Mouse (Mus musculus): Measurements from ENCODE around the gene Ovol2. TPM values are rescaled to one million over a fixed set of nuclear protein-coding genes. Genes with fewer than 3 reads are reported as not detected.

Ovol2 gene
- polyA plus RNA-seq, 1 experiment from 2014 or later: 7.5 TPM

DNA sequence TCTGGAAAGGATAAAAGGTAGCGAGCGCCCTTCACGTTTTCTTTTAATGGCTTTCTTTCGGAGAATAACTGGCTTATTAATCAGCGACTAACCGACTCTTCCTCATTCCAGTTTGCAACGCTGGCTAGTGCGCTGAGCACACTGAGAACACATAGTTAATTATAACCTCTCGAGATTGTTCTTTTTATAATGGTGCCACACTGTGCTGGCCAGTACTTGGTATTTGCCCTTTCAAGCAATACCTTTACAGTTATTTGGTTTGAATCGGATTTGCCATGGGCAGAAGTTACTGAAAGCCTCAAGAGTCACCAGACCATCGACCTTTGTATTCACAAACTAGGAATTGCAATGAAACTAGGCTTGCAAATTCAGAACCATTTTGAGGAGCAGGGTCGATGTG, 37.6 kb upstream of the Ovol2 start:
- no peak for TF ChIP-seq CTCF (IDR thresholded peaks at IDR 0.05; ENCODE audit: low read depth)
- H3K9me3 ChIP-seq (ENCODE audit: control insufficient read depth): no peaks in the 10 kb centered on the region
- H3K36me3 ChIP-seq (ENCODE audit: control insufficient read depth, insufficient read depth): peaks cover 16% of the 10 kb centered on the region; the same call in 1 of the 2 replicates
- no peaks in the 10 kb centered on the region for H3K4me1 ChIP-seq (replicated peaks; ENCODE audit: control insufficient read depth, insufficient read depth, low read length)
- ATAC-seq: peak; percentile 48
- peak overlapping the region; percentile 83 for H3K4me3 ChIP-seq (ENCODE audit: low read depth, low read length)
- peak overlapping the region; percentile 96 for H3K27ac ChIP-seq (ENCODE audit: low read depth, low read length)
- WGBS: under 1% methylated on average over 12 of the region's 12 CpGs
- H3K27me3 ChIP-seq (replicated peaks; ENCODE audit: control insufficient read depth, insufficient read depth, low read length): no peaks in the 10 kb centered on the region
- peak overlapping the region; percentile 88 for H3K9ac ChIP-seq (ENCODE audit: low read depth, low read length)
- peak overlapping the region; percentile 72 for H3K4me2 ChIP-seq (replicated peaks; ENCODE audit: low read depth)

DNA sequence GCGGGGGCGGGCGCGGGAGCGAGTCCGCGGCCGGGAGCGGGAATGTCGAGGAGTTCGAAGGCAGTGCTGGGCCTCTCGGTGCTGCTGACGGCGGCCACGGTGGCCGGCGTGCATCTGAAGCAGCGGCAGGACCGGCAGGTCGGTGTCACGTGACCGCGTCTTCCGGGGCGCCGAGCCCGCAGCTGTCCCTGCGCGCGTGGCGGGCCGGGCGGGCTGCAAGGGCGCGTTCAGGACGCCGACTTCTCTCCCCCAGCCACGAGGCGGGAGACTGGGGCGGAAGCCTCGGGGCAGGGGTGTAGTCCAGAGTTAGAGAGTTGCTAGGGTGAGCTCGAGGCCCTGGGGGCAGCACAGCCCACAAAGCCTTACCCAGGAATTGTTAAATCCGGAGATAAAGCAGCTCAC, 37.1 kb upstream of the Ovol2 start:
- H3K4me2 ChIP-seq (replicated peaks; ENCODE audit: low read depth): peak overlapping the region; percentile 72
- H3K27me3 ChIP-seq (replicated peaks; ENCODE audit: control insufficient read depth, insufficient read depth, low read length): no peaks in the 10 kb centered on the region
- H3K4me3 ChIP-seq (ENCODE audit: low read depth, low read length): peak overlapping the region; percentile 83
- ATAC-seq: peak; percentile 84
- H3K9ac ChIP-seq (ENCODE audit: low read depth, low read length): peak overlapping the region; percentile 88
- peak overlapping the region; percentile 96 for H3K27ac ChIP-seq (ENCODE audit: low read depth, low read length)
- no peaks in the 10 kb centered on the region for H3K9me3 ChIP-seq (ENCODE audit: control insufficient read depth)
- no peaks in the 10 kb centered on the region for H3K4me1 ChIP-seq (replicated peaks; ENCODE audit: control insufficient read depth, insufficient read depth, low read length)
- TF ChIP-seq CTCF (IDR thresholded peaks at IDR 0.05; ENCODE audit: low read depth): no peak
- H3K36me3 ChIP-seq (ENCODE audit: control insufficient read depth, insufficient read depth): peaks cover 11% of the 10 kb centered on the region; the same call in 1 of the 2 replicates
- WGBS: under 1% methylated on average over 41 of the region's 43 CpGs

DNA sequence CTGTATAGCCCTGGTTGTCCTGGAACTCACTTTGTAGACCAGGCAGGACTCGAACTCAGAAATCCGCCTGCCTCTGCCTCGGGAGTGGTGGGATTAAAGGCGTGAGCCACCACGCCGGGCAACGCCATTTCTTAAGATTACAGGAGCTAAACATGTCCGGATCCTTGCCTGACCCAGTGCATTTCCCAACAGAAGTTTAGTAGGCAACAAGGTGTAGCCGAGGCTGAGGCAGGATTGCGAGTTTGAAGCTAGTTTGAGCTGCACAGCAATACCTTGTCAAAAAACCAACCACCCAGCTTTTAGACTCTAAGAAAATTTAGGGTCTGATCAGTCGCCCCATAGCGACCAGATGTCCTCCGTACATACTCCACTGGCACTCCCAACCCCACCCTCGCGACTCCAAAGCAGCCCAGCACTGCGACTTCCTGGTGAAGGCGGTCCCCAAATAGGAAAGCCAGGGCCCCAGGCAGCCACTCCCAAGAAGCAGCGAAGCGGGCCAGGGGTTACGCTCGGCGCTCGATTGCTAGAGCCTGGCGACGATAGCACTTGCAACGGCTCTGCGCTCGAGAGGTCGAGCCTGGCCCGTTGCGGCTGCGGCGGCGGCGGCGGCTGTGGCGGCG, 36.6 kb upstream of the Ovol2 start, which contains the start of the genes Kat14 and Pet117:
Gene Kat14, plus strand, starts transcription at position 584 of the 620 bp plus-strand sequence.
Gene Pet117, plus strand, starts transcription at position 597 of the 620 bp plus-strand sequence.
- peak within 1 kb of the TSS; percentile 88 for H3K9ac ChIP-seq (ENCODE audit: low read depth, low read length)
- no peaks in the 10 kb centered on the region for H3K9me3 ChIP-seq (ENCODE audit: control insufficient read depth)
- no peaks in the 10 kb centered on the region for H3K27me3 ChIP-seq (replicated peaks; ENCODE audit: control insufficient read depth, insufficient read depth, low read length)
- 4% methylated on average over 35 of the region's 38 CpGs for WGBS
- TF ChIP-seq CTCF (IDR thresholded peaks at IDR 0.05; ENCODE audit: low read depth): no peak
- H3K4me3 ChIP-seq (ENCODE audit: low read depth, low read length): peak within 1 kb of the TSS; percentile 83
- H3K4me2 ChIP-seq (replicated peaks; ENCODE audit: low read depth): peak within 1 kb of the TSS; percentile 72
- peaks cover 6% of the 10 kb centered on the region; the same call in 1 of the 2 replicates for H3K36me3 ChIP-seq (ENCODE audit: control insufficient read depth, insufficient read depth)
- peak within 1 kb of the TSS; percentile 96 for H3K27ac ChIP-seq (ENCODE audit: low read depth, low read length)
- no peaks in the 10 kb centered on the region for H3K4me1 ChIP-seq (replicated peaks; ENCODE audit: control insufficient read depth, insufficient read depth, low read length)
- peak; percentile 95 for ATAC-seq

DNA sequence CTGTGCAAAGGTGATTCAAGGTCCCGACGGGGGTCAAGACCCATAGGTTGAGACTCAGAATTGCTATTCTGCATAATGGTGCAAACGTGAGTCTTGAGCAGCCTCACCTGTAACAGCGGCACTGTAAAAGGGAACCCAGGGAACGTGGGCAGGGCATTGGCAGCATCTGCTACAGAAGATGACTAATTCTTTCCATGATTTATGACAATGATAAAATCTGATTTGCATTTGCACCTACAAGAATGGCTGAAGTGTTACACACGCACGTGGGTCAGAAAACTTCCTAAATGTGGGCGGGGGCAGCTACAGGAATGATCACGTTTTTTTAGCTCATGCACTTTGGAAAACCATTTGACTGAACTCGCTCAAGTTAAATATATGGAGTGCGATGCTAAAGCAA, 20.9 kb upstream of the Ovol2 start:
- no peak overlapping the region for H3K4me3 ChIP-seq (ENCODE audit: low read depth, low read length)
- H3K4me2 ChIP-seq (replicated peaks; ENCODE audit: low read depth): no peak overlapping the region
- no peak overlapping the region for H3K9ac ChIP-seq (ENCODE audit: low read depth, low read length)
- H3K27me3 ChIP-seq (replicated peaks; ENCODE audit: control insufficient read depth, insufficient read depth, low read length): no peaks in the 10 kb centered on the region
- 76% methylated on average over 11 of the region's 11 CpGs for WGBS
- no peaks in the 10 kb centered on the region for H3K4me1 ChIP-seq (replicated peaks; ENCODE audit: control insufficient read depth, insufficient read depth, low read length)
- no peak for TF ChIP-seq CTCF (IDR thresholded peaks at IDR 0.05; ENCODE audit: low read depth)
- no peak for ATAC-seq
- no peak overlapping the region for H3K27ac ChIP-seq (ENCODE audit: low read depth, low read length)
- no peaks in the 10 kb centered on the region for H3K36me3 ChIP-seq (ENCODE audit: control insufficient read depth, insufficient read depth)
- no peaks in the 10 kb centered on the region for H3K9me3 ChIP-seq (ENCODE audit: control insufficient read depth)

DNA sequence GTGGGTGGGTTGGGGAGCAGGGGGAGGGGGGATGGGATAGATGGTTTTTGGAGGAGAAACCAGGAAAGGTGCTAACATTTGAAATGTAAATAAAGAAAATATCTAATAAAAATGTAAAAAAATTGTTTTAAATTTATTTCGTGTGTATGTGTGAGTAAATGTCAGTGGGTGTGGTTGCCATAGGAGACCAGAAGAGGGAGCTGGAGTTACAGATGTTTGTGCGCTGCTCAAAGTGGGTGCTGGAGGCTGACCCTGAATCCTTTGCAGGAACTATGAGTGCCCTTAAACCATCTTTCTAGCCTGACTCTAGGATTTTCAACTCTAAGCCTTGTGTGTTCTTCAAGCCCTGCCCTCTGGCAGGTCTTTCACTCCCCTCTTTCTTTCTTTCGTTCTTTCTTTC, 16.6 kb upstream of the Ovol2 start:
- no peaks in the 10 kb centered on the region for H3K4me1 ChIP-seq (replicated peaks; ENCODE audit: control insufficient read depth, insufficient read depth, low read length)
- peak; percentile 46 for TF ChIP-seq CTCF (IDR thresholded peaks at IDR 0.05; ENCODE audit: low read depth)
- no peaks in the 10 kb centered on the region for H3K9me3 ChIP-seq (ENCODE audit: control insufficient read depth)
- H3K4me3 ChIP-seq (ENCODE audit: low read depth, low read length): no peak overlapping the region
- H3K27ac ChIP-seq (ENCODE audit: low read depth, low read length): no peak overlapping the region
- no peaks in the 10 kb centered on the region for H3K36me3 ChIP-seq (ENCODE audit: control insufficient read depth, insufficient read depth)
- H3K27me3 ChIP-seq (replicated peaks; ENCODE audit: control insufficient read depth, insufficient read depth, low read length): no peaks in the 10 kb centered on the region
- WGBS: 76% methylated on average over 3 of the region's 3 CpGs
- no peak overlapping the region for H3K4me2 ChIP-seq (replicated peaks; ENCODE audit: low read depth)
- H3K9ac ChIP-seq (ENCODE audit: low read depth, low read length): no peak overlapping the region
- ATAC-seq: no peak

DNA sequence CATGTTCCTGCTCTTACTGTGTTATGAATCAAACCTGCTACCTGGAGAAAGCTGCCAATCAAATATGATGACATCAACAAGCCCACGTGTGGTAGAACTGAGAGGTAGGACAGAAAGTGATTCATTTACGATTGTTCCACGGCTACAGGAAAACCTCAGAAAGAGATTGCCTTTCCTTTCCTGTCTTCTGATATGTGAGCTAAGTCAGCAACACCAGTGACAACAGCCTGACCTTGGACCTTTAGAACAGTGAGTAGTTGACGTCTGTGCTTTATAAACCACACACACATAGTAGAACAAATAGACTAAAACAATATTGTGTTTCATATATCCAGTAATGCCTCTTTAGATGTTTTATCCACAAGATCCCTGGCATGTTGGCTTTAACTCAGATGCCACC, 11.2 kb upstream of the Ovol2 start:
- WGBS: 25% methylated on average over 4 of the region's 4 CpGs

More for the DNA sequence above, 11.2 kb upstream of the Ovol2 start:
- H3K9me3 ChIP-seq (ENCODE audit: control insufficient read depth): no peaks in the 10 kb centered on the region
- H3K36me3 ChIP-seq (ENCODE audit: control insufficient read depth, insufficient read depth): no peaks in the 10 kb centered on the region
- H3K27ac ChIP-seq (ENCODE audit: low read depth, low read length): 0 out of 2 replicates have a peak overlapping the region, but pooled peaks have one; percentile 35
- TF ChIP-seq CTCF (IDR thresholded peaks at IDR 0.05; ENCODE audit: low read depth): no peak
- H3K4me2 ChIP-seq (replicated peaks; ENCODE audit: low read depth): no peak overlapping the region
- H3K4me1 ChIP-seq (replicated peaks; ENCODE audit: control insufficient read depth, insufficient read depth, low read length): no peaks in the 10 kb centered on the region
- no peaks in the 10 kb centered on the region for H3K27me3 ChIP-seq (replicated peaks; ENCODE audit: control insufficient read depth, insufficient read depth, low read length)
- no peak overlapping the region for H3K9ac ChIP-seq (ENCODE audit: low read depth, low read length)
- H3K4me3 ChIP-seq (ENCODE audit: low read depth, low read length): no peak overlapping the region
- peak; percentile 89 for ATAC-seq

Data from intestine, postnatal 0 days (tissue).